Mouse (Mus musculus) embryonic facial prominence, embryonic 14.5 days (tissue): ENCODE measurements at regions not wholly inside any gene's neighbourhood (a gene's known extent, or its start where the extent isn't known, plus 50 kb on each side); places are given as distances from the start of the nearest gene placed in this dataset.

Experiments used
- ATAC-seq: fragments of 200-750 bp; cut with Nextera tagmentation; 2 replicates; pipeline ENCODE4 v1.8.0; 2017; ENCODE audit warnings: low read depth, moderate number of reproducible peaks, moderate TSS enrichment
- DNase-seq: peaks from one replicate; pipeline ENCODE4 v3.0.0-alpha.2; 2015; ENCODE audit warnings: low spot score
- H3K27ac ChIP-seq: fragments of 300-500 bp; sonication (generic); replicated peaks from 2 replicates; pipeline ENCODE4 v1.5.1; 2014; ENCODE audit warnings: low read depth, mild to moderate bottlenecking, low read length, moderate library complexity
- H3K27me3 ChIP-seq: fragments of 300-500 bp; sonication (generic); replicated peaks from 2 replicates; pipeline ENCODE4 v1.6.1; 2014; ENCODE audit warnings: low read length; ENCODE audit not compliant: control insufficient read depth, insufficient read depth
- H3K36me3 ChIP-seq: fragments of 300-500 bp; sonication (generic); 2 replicates; pipeline ENCODE4 v1.6.1; 2014; ENCODE audit warnings: low read length, mixed read lengths; ENCODE audit not compliant: control insufficient read depth, insufficient read depth
- H3K4me1 ChIP-seq: fragments of 300-500 bp; sonication (generic); 2 replicates; pipeline ENCODE4 v1.6.1; 2014; ENCODE audit warnings: antibody characterized with exemption, low read length; ENCODE audit not compliant: control insufficient read depth, insufficient read depth
- H3K4me2 ChIP-seq: fragments of 300-500 bp; sonication (generic); 2 replicates; pipeline ENCODE4 v1.6.1; 2014; ENCODE audit warnings: low read depth, mild to moderate bottlenecking, low read length, moderate library complexity, mixed read lengths
- H3K4me3 ChIP-seq: fragments of 300-500 bp; sonication (generic); 2 replicates; pipeline ENCODE4 v1.5.1; 2014; ENCODE audit warnings: low read depth, mild to moderate bottlenecking, low read length
- H3K9ac ChIP-seq: fragments of 300-500 bp; sonication (generic); 2 replicates; pipeline ENCODE4 v1.6.1; 2014; ENCODE audit warnings: low read depth, mild to moderate bottlenecking, low read length, moderate library complexity, mixed read lengths
- H3K9me3 ChIP-seq: fragments of 300-500 bp; sonication (generic); 2 replicates; pipeline ENCODE4 v1.6.1; 2016; ENCODE audit warnings: low read length; ENCODE audit not compliant: control insufficient read depth
- WGBS: fragments of 180-500 bp; shearing (Covaris S2); extraction: QIAGEN DNeasy Blood & Tissue Kit; methylation state at CpG from one replicate; pipeline ENCODE4 v1.1.7; 2014; 5-methylcytosine and 5-hydroxymethylcytosine counted together

GRCm38 (mm10) chr5:81878563-81878962 lies 858.6 kb downstream of the Adgrl3 start:
- Histone ChIP-seq H3K27ac (no peak overlapping the region), H3K27me3 (no peaks in the 10 kb centered on the region), H3K4me1 (no peaks in the 10 kb centered on the region), H3K9ac (no peak overlapping the region), H3K4me3 (no peak overlapping the region), H3K9me3 (no peaks in the 10 kb centered on the region), H3K36me3 (no peaks in the 10 kb centered on the region), H3K4me2 (no peak overlapping the region)
- ATAC-seq (no peak), DNase-seq (no peak)
- WGBS: 54% methylated on average over 3 of the region's 3 CpGs

- 78% methylated on average over 6 of the region's 6 CpGs for WGBS
- DNase-seq (no peak), ATAC-seq (no peak)
Measured at GRCm38 (mm10) chr5:81893358-81893757, 873.4 kb downstream of the Adgrl3 start.

GRCm38 (mm10) chr5:81909368-81909767 lies 889.4 kb downstream of the Adgrl3 start:
- DNase-seq: no peak
- H3K36me3 ChIP-seq: no peaks in the 10 kb centered on the region
- 0 out of 2 replicates have a peak, but pooled peaks cover 3% of the 10 kb centered on the region for H3K4me1 ChIP-seq
- no peak overlapping the region for H3K4me3 ChIP-seq
- ATAC-seq: no peak
- H3K4me2 ChIP-seq: no peak overlapping the region
- no peak overlapping the region for H3K27ac ChIP-seq
- 39% methylated on average over 6 of the region's 6 CpGs for WGBS
- H3K9ac ChIP-seq: no peak overlapping the region
- H3K27me3 ChIP-seq: no peaks in the 10 kb centered on the region
- no peaks in the 10 kb centered on the region for H3K9me3 ChIP-seq

More at GRCm38 (mm10) chr5:81893358-81893757, 873.4 kb downstream of the Adgrl3 start:
- H3K27me3 ChIP-seq: no peaks in the 10 kb centered on the region
- no peaks in the 10 kb centered on the region for H3K4me1 ChIP-seq
- H3K9ac ChIP-seq: no peak overlapping the region
- no peaks in the 10 kb centered on the region for H3K9me3 ChIP-seq
- H3K27ac ChIP-seq: no peak overlapping the region
- H3K4me2 ChIP-seq: no peak overlapping the region
- H3K36me3 ChIP-seq: no peaks in the 10 kb centered on the region
- H3K4me3 ChIP-seq: no peak overlapping the region

GRCm38 (mm10) chr5:81909964-81910363 lies 890.0 kb downstream of the Adgrl3 start:
- DNase-seq (peak; percentile 47), ATAC-seq (no peak)
- Histone ChIP-seq H3K9ac (no peak overlapping the region), H3K4me3 (no peak overlapping the region), H3K4me2 (no peak overlapping the region; the same call in 1 of the 2 replicates), H3K27ac (no peak overlapping the region), H3K4me1 (0 out of 2 replicates have a peak, but pooled peaks cover 3% of the 10 kb centered on the region), H3K27me3 (no peaks in the 10 kb centered on the region), H3K36me3 (no peaks in the 10 kb centered on the region), H3K9me3 (no peaks in the 10 kb centered on the region)
- WGBS: 42% methylated on average over 8 of the region's 8 CpGs

GRCm38 (mm10) chr5:81916667-81917066 lies 896.7 kb downstream of the Adgrl3 start:
- no peak overlapping the region for H3K9ac ChIP-seq
- no peaks in the 10 kb centered on the region for H3K36me3 ChIP-seq
- ATAC-seq: no peak
- no peak for DNase-seq
- no peaks in the 10 kb centered on the region for H3K9me3 ChIP-seq
- no peaks in the 10 kb centered on the region for H3K27me3 ChIP-seq
- H3K4me2 ChIP-seq: no peak overlapping the region
- H3K4me1 ChIP-seq: no peaks in the 10 kb centered on the region
- no peak overlapping the region for H3K4me3 ChIP-seq
- no peak overlapping the region for H3K27ac ChIP-seq

GRCm38 (mm10) chr5:81940798-81941197 lies 920.9 kb downstream of the Adgrl3 start:
- ATAC-seq (no peak), DNase-seq (no peak)
- no peaks in the 10 kb centered on the region for H3K36me3 ChIP-seq
- no peaks in the 10 kb centered on the region for H3K4me1 ChIP-seq
- no peaks in the 10 kb centered on the region for H3K9me3 ChIP-seq
- no peak overlapping the region for H3K27ac ChIP-seq
- no peak overlapping the region for H3K9ac ChIP-seq
- 84% methylated on average over 5 of the region's 5 CpGs for WGBS
- no peak overlapping the region for H3K4me3 ChIP-seq
- no peak overlapping the region for H3K4me2 ChIP-seq
- H3K27me3 ChIP-seq: no peaks in the 10 kb centered on the region

- H3K36me3 ChIP-seq: no peaks in the 10 kb centered on the region
- no peak for ATAC-seq
- H3K4me2 ChIP-seq: no peak overlapping the region
- no peak overlapping the region for H3K27ac ChIP-seq
- no peak overlapping the region for H3K4me3 ChIP-seq
- H3K4me1 ChIP-seq: no peaks in the 10 kb centered on the region
- 72% methylated on average over 24 of the region's 24 CpGs for WGBS
- DNase-seq: no peak
- no peak overlapping the region for H3K9ac ChIP-seq
- H3K27me3 ChIP-seq: no peaks in the 10 kb centered on the region
- H3K9me3 ChIP-seq: no peaks in the 10 kb centered on the region
Measured at GRCm38 (mm10) chr5:81969685-81970524, 950.0 kb downstream of the Adgrl3 start.

GRCm38 (mm10) chr5:81970525-81971011 lies 950.6 kb downstream of the Adgrl3 start:
- ATAC-seq (no peak), DNase-seq (no peak)
- Histone ChIP-seq H3K36me3 (no peaks in the 10 kb centered on the region), H3K4me1 (no peaks in the 10 kb centered on the region), H3K4me2 (no peak overlapping the region), H3K9me3 (no peaks in the 10 kb centered on the region), H3K9ac (no peak overlapping the region), H3K4me3 (no peak overlapping the region), H3K27ac (no peak overlapping the region), H3K27me3 (no peaks in the 10 kb centered on the region)
- 82% methylated on average over 8 of the region's 8 CpGs for WGBS

- Histone ChIP-seq H3K4me3 (no peak overlapping the region), H3K9me3 (no peaks in the 10 kb centered on the region), H3K27me3 (no peaks in the 10 kb centered on the region), H3K9ac (no peak overlapping the region), H3K4me1 (no peaks in the 10 kb centered on the region), H3K36me3 (no peaks in the 10 kb centered on the region), H3K27ac (no peak overlapping the region), H3K4me2 (no peak overlapping the region)
- 94% methylated on average over 3 of the region's 3 CpGs for WGBS
- no peak for ATAC-seq
- DNase-seq: no peak
Measured at GRCm38 (mm10) chr5:81976515-81976914, 956.6 kb downstream of the Adgrl3 start.
